Mouse (Mus musculus) c-Kit-negative CD71-positive TER-119-positive erythroid progenitor cells, embryonic 14.5 days (primary cell): ENCODE results near the gene Selp.

Source experiments
- DNase-seq: peaks from one replicate; pipeline ENCODE4 v3.0.0-alpha.2; 2013; ENCODE audit warnings: low read depth, low spot score

Gene Selp

GRCm38 (mm10) chr1:164176856-164177255 lies 61.8 kb downstream of the Selp start:
- DNase-seq = no peak

GRCm38 (mm10) chr1:164178429-164178828 lies 63.4 kb downstream of the Selp start:
- DNase-seq = no peak

- DNase-seq = peak; percentile 38
These were observed 69.2 kb downstream of the Selp start for GRCm38 (mm10) chr1:164184142-164184870.

GRCm38 (mm10) chr1:164184871-164185223 lies 69.8 kb downstream of the Selp start:
- DNase-seq = no peak

GRCm38 (mm10) chr1:164185316-164185715 lies 70.3 kb downstream of the Selp start:
- DNase-seq = no peak

GRCm38 (mm10) chr1:164187002-164187560 lies 72.0 kb downstream of the Selp start:
- no peak for DNase-seq

GRCm38 (mm10) chr1:164199551-164199950 lies 84.5 kb downstream of the Selp start:
- no peak for DNase-seq
